Mouse (Mus musculus): Measurements from ENCODE around the gene Actn4. TPM values are rescaled to one million over a fixed set of nuclear protein-coding genes. Genes with fewer than 3 reads are reported as not detected.
A peak's percentile ranks its signal among the peaks of the same experiment; 100 is the strongest.

The Actn4 gene
- 100 to 1,000 TPM in 2 of 26 experiments, 10 to 100 TPM in 24; 30.6 to 199 (median 65.0) TPM for total RNA-seq (2018; cell fraction: chromatin; rRNA removed)
- total RNA-seq (2018; cell fraction: cytosol; rRNA removed), result 100 to 1,000 TPM; 111 to 157 (median 131) TPM
- total RNA-seq (2018; cell fraction: nucleus; rRNA removed), result 100 to 1,000 TPM in 1 of 26 experiments, 10 to 100 TPM in 25; 56.6 to 111 (median 76.5) TPM
- polyA plus RNA-seq (2018), result 117 to 186 TPM (median 183 TPM) in 3 replicates

DNA sequence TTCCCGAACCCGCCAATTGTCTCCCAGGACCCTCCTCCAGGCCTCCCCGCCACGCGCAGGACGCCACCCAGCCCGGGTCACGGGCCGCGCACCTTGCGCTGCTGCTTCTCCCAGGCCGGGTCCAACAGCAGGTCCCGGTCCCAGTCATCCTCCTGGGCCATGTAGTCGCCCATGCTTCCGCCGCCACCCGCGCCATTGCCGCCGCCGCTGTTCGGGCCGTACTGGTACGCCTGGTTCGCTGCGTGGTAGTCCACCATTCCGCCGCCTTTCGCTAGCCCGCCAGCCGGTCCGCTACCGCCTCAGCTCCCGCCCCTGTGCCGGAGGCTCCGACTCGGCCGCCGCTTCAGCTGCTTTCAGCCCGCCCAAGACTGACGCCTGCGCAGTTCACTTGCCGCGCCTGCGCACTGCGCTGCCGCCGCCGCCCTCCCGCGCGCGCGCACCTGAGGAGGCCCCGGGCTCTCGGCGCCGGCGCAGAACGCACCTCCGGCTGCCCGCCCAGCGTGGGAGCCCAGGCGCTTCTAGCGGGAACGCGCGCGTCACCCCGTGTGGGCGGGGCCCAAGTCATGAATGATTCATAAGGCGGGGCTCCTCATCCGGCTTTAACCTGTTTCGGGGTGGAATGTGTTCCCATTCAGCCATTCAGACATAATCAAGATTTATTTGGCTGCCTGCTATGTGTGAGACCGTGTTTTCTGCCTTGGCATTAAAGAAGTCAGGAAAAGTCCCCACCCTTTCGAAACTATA, at the start of gene Actn4:
TSS of gene Actn4 (minus strand) at position 414 of the 744 bp plus-strand sequence.
- Histone ChIP-seq H3K27ac (peak within 1 kb of the TSS; percentile 46), H3K36me3 (ENCODE audit: inconsistent target) (no peaks in the 10 kb centered on the region), H3K79me2 (ENCODE audit: inconsistent target) (peaks cover 48% of the 10 kb centered on the region), H3K4me3 (ENCODE audit: inconsistent target) (peak within 1 kb of the TSS; percentile 93)
- WGBS (ENCODE audit: missing documents), result under 1% methylated on average over 72 of the region's 76 CpGs

DNA sequence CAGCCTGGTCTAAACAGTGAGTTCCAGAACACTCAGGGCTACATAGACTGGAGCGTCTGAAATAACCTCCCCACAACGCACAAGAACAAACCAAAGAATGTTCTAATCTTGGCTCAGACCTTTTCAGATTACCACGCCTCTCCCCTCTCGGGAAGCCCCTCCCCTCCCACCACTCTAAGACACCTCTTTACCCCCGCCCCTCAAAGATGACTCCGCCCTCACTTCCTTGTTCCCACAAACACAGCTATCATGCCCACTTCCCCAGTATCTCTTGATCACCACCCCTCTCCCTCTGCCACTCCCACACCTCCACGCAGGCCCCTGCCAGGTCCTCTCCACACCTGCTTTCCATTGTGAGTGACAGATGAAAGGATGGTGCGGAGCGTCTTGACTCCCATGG, 46.6 kb upstream of the Actn4 start:
- Histone ChIP-seq H3K79me2 (ENCODE audit: inconsistent target) (no peaks in the 10 kb centered on the region), H3K4me3 (ENCODE audit: inconsistent target) (no peak overlapping the region), H3K27ac (no peak overlapping the region), H3K36me3 (ENCODE audit: inconsistent target) (no peaks in the 10 kb centered on the region)
- 59% methylated on average over 9 of the region's 9 CpGs for WGBS (ENCODE audit: missing documents)

DNA sequence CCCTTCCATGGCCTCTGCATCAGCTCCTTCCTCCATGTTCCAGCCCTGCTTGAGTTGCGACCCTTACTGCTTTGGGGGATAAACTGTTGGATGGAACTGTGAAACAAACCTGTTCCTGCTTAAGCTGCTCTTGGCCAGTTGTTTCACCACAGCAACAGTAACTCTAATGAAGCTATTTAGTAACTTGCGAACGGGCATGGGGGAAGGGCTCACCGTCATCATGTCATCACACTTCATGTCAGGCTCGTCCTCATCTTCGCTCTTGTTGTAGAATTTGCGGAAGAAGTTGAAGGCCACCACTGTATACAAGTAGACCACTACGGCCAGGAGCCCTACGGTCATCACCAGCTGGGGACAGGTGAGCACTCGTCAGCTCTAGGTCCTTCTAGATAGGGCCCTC, 46.0 kb upstream of the Actn4 start:
- 81% methylated on average over 10 of the region's 10 CpGs for WGBS (ENCODE audit: missing documents)
- Histone ChIP-seq H3K27ac (peak overlapping the region; percentile 71; the same call in 1 of the 2 replicates), H3K79me2 (ENCODE audit: inconsistent target) (no peaks in the 10 kb centered on the region), H3K4me3 (ENCODE audit: inconsistent target) (no peak overlapping the region), H3K36me3 (ENCODE audit: inconsistent target) (no peaks in the 10 kb centered on the region)

DNA sequence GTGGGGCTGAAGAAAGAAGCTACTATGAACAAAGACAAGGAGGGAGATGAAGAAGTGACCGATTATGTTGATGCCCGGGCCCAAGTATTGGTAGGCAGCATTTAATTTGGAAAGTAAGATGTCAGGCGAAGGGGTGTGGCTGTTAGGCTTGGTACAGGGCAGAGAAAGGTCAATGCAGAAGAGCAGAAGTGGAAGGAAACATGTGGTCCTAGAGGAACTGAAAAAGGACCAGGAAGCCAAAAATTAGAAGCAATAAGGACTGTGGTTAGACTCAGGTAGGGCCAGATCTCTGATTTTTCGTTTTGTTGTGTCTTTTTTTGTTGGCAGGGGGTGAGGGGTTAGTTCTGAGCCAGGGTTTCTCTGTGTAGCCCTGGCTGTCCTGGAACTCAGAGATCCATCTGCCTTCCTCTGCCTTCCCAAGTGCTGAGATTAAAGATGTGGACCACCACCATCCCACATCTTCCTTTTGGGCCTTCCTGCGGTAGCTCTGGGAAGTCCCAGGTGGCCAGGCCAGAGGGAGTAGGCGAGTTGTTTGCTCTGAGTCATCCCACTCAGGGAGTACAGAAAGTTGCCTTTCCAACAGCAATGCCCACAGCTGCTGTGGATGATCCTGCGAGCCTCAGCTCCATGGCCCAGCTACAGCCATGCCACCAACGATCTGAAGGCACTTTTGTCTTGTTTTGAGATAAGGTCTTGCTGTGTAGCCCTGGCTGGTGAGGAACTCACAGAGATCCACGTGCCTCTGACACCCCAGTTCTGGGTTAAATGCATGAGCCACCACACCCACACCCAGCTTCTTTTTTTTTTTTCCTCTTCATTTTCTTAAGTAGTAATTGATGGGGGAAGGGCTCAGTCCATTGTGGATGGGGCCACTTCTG, 45.3 kb upstream of the Actn4 start:
- Histone ChIP-seq H3K36me3 (ENCODE audit: inconsistent target) (no peaks in the 10 kb centered on the region), H3K79me2 (ENCODE audit: inconsistent target) (no peaks in the 10 kb centered on the region), H3K4me3 (ENCODE audit: inconsistent target) (no peak overlapping the region), H3K27ac (peak overlapping the region; percentile 71)
- WGBS (ENCODE audit: missing documents), result 37% methylated on average over 9 of the region's 9 CpGs

DNA sequence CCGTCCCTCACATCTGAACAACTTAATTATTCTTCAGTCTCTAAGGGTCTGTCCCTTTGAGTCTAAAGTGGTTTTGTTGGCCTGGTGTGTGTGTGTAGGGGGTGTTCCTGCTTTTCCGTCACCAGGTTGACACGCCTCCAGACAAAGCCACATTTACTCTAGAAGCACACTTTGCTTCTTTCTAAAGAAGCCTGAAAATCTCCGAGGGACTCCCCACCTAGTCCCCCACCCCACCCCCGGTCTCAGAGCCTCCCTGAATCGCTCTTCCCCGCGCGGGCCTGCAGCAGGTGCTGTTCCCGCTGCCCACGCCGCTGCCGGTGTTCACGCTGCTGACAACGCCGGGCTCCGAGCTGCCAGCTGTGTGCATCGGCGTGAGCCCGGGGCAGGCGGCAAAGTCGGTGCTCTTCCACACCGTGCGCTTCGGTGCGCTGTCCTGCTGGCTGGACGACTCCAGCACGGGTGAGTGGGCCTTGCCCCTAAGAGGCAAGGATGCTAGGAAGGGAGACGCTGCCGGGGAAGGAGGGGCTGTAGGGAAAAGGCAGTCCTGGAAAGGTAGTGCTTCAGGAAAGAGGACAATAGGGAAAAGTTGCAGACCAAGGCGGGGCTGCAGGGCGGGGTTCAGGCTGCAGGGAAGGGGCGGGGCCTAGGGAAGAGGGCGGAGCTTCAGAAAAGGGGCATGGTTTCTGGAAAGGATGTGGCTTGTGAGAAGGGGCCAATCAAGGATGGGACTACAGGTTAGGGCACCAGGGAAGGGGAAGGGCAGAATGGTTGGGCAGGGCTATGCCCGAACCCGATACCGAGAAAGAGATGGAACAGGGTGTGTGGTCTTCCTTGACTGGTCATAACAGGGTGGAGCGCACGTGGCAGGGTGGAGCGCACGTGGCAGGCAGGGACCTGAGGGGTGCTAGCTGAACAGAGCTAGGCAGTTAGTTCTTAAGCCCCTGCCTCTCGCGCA, 38.8 kb upstream of the Actn4 start:
- Histone ChIP-seq H3K36me3 (ENCODE audit: inconsistent target) (no peaks in the 10 kb centered on the region), H3K27ac (no peak overlapping the region), H3K4me3 (ENCODE audit: inconsistent target) (no peak overlapping the region), H3K79me2 (ENCODE audit: inconsistent target) (no peaks in the 10 kb centered on the region)
- WGBS (ENCODE audit: missing documents), result 20% methylated on average over 41 of the region's 43 CpGs

DNA sequence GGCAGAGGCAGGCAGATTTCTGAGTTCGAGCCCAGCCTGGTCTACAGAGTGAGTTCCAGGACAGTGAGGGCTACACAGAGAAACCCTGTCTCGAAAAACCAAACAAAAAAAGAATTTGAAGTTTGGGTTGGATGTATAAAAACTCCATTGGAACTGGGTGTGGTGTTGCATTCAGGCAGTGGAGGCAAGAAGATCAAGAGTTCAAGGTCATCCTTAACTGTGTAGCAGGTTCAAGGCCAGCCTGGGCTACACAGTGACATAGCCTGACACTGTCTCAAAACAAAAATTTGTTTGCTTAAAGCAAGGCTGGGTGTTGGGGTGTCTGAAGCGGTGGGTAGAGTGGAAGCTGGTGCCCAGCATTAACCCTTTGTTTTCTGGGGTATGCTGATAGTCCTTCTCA, 31.3 kb upstream of the Actn4 start:
- 89% methylated on average over 3 of the region's 3 CpGs for WGBS (ENCODE audit: missing documents)

DNA sequence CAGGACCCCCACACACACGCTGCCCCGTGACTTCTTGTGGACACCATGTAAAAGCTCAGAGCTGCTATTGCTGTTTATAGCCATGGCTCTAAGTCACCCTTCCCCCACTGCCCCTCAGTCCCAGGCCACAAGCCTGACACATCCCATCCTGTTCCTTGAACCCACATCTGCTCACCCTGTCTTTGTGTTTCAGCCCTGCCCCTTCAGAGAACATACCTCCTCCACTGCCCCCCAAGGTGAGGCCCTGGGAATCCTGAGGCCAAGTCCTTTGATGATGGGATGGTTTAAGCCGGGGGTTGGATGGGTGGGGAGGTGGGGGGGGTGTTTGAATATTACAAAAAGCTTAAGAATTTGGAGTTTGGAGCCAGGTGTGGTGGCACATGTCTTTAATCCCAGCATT, 30.9 kb upstream of the Actn4 start:
- no peak overlapping the region for H3K27ac ChIP-seq
- no peak overlapping the region for H3K4me3 ChIP-seq (ENCODE audit: inconsistent target)
- 100% methylated on average over 3 of the region's 3 CpGs for WGBS (ENCODE audit: missing documents)
- H3K79me2 ChIP-seq (ENCODE audit: inconsistent target), result no peaks in the 10 kb centered on the region
- H3K36me3 ChIP-seq (ENCODE audit: inconsistent target), result no peaks in the 10 kb centered on the region

More for the DNA sequence above, 31.3 kb upstream of the Actn4 start:
- Histone ChIP-seq H3K79me2 (ENCODE audit: inconsistent target) (no peaks in the 10 kb centered on the region), H3K36me3 (ENCODE audit: inconsistent target) (no peaks in the 10 kb centered on the region), H3K4me3 (ENCODE audit: inconsistent target) (no peak overlapping the region), H3K27ac (no peak overlapping the region)

DNA sequence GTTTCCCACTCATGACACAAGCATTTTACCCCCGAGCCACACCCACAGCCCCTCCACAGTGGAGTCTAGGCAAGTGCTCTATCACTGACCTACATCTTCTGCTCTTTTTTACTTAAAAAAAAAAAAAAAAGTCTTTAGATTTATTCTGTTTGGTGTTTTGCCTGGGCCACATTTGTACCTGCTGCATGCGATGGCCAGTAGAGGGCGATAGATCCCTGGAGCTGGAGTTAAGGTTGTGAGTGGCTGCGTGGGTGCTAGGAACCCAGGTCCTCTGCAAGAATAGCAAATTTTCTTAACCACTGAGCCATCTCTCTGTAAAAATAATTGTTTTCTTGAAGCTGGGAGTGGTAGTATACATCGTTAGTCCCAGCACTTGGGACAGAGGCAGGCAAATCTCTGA, 29.5 kb upstream of the Actn4 start:
- no peak overlapping the region for H3K27ac ChIP-seq
- H3K79me2 ChIP-seq (ENCODE audit: inconsistent target), result no peaks in the 10 kb centered on the region
- WGBS (ENCODE audit: missing documents), result 94% methylated on average over 5 of the region's 5 CpGs
- no peak overlapping the region for H3K4me3 ChIP-seq (ENCODE audit: inconsistent target)
- H3K36me3 ChIP-seq (ENCODE audit: inconsistent target), result no peaks in the 10 kb centered on the region

DNA sequence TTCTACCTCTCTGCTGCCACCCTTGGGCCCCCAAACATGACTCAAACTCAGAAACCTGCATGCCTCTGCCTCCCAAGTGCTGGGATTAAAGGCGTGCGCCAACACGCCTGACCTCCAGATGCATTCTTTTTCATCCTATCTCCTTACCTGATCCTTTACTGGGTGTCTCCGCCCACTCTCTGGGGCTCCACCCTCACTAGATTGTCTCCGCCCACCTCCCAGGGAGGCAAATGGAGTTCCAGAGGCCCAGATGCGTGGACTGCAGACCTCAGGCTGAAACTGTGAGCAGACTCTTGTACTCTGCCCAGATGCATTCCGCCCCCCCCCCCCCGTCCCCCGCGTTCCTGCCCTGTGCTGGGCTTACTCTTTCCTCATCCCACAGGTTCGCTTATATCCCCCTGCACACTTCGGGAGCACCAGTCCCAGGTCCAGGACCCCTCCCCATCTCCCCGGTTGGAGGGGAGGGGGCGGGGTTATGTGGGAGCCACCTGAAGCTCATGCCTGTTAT, 28.7 kb upstream of the Actn4 start:
- H3K27ac ChIP-seq, result no peak overlapping the region
- 89% methylated on average over 14 of the region's 14 CpGs for WGBS (ENCODE audit: missing documents)
- H3K4me3 ChIP-seq (ENCODE audit: inconsistent target), result no peak overlapping the region
- H3K79me2 ChIP-seq (ENCODE audit: inconsistent target), result no peaks in the 10 kb centered on the region
- no peaks in the 10 kb centered on the region for H3K36me3 ChIP-seq (ENCODE audit: inconsistent target)

DNA sequence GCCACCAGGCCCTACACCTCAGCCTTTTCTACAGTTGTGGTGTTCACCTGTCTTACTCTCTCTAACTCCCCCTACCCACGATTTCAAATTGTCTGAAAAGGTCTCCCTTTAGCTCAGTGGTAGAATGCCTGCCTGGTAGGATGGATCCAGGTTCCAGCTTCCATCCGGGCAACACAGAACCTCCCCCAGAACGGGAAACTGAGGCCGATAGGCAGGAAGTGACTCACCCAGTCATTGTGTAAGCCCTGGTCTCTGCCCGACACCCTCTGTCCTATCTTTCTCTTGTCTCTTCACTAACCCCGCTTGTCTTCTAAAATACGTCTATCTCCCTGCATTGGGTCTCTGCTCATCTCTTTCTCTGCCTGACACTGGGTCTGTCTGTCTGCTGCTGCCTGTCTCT, 23.1 kb upstream of the Actn4 start:
- no peaks in the 10 kb centered on the region for H3K36me3 ChIP-seq (ENCODE audit: inconsistent target)

DNA sequence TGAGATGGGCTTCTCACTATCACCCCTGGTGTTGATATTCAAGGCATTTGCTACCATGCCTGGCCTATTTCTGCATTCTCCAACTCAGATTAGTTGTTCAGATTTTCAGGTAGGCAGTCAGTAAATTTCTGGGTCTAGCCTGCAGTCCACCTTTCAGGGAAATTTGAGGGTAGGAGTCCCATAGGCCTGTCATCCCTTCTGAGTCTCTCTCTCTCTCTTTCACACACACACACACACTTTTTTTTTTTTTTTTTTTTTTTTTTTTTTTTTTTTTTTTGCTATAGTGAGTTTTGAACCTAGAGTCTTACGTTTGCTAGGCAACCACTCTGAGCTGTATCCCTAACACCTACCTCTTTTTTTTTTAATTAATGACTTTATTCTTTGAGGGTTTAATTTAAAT, 22.3 kb upstream of the Actn4 start:
- Histone ChIP-seq H3K4me3 (ENCODE audit: inconsistent target) (no peak overlapping the region), H3K79me2 (ENCODE audit: inconsistent target) (peaks cover 32% of the 10 kb centered on the region), H3K36me3 (ENCODE audit: inconsistent target) (no peaks in the 10 kb centered on the region; the same call in 1 of the 2 replicates), H3K27ac (no peak overlapping the region)
- no CpG with 5 or more reads among the region's 1 CpGs for WGBS (ENCODE audit: missing documents)

More for the DNA sequence above, 23.1 kb upstream of the Actn4 start:
- Histone ChIP-seq H3K4me3 (ENCODE audit: inconsistent target) (no peak overlapping the region), H3K79me2 (ENCODE audit: inconsistent target) (peaks cover 24% of the 10 kb centered on the region), H3K27ac (no peak overlapping the region)
- 31% methylated on average over 7 of the region's 7 CpGs for WGBS (ENCODE audit: missing documents)

DNA sequence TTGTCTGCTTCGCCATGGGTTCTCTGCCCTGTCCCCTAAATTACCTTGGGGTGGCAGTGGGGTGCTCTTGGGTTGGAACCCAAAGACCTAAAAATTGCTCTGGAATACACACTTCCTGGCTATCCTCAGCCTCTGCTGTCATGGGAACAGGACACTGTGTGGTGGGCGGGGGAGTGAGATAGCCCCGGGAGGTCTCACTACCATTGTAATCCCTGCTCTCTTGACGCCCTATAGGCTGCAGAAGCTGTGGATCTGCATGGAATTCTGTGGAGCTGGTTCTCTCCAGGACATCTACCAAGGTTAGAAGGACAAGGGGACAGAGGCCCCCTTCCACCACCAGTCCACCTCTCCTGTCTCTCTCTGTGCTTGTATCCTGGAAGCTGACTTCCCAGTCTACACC, 21.7 kb upstream of the Actn4 start:
- Histone ChIP-seq H3K79me2 (ENCODE audit: inconsistent target) (peaks cover 38% of the 10 kb centered on the region), H3K27ac (no peak overlapping the region), H3K4me3 (ENCODE audit: inconsistent target) (peak overlapping the region; percentile 100; the same call in 1 of the 2 replicates), H3K36me3 (ENCODE audit: inconsistent target) (peaks cover 5% of the 10 kb centered on the region)
- 81% methylated on average over 4 of the region's 4 CpGs for WGBS (ENCODE audit: missing documents)

DNA sequence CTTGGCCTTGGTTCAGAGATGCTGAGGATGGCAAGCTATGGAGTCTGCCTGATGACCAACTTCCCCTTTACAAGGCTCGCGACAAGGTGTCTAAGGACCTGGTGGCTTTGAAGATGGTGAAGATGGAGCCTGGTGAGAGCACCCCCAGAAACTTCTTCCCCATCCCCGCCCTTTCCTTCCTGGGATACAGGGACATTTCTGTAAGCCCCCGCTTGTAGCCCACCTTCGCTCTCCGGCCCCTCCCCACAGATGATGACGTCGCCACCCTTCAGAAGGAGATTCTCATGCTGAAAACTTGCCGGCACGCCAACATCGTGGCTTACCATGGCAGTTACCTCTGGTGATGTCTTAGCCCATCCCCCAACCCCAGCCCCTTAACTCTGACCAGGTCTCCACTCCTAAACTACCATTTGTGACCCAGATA, 21.0 kb upstream of the Actn4 start:
- 13% methylated on average over 11 of the region's 11 CpGs for WGBS (ENCODE audit: missing documents)
- Histone ChIP-seq H3K27ac (peak overlapping the region; percentile 90), H3K4me3 (ENCODE audit: inconsistent target) (peak overlapping the region; percentile 100), H3K79me2 (ENCODE audit: inconsistent target) (peaks cover 42% of the 10 kb centered on the region), H3K36me3 (ENCODE audit: inconsistent target) (peaks cover 12% of the 10 kb centered on the region)
